Mouse (Mus musculus): ENCODE data around the gene Dhps. TPM values are rescaled to one million over a fixed set of nuclear protein-coding genes. Genes with fewer than 3 reads are reported as not detected.

The Dhps gene
- 28.4 and 28.7 TPM in 2 replicates for polyA plus RNA-seq (2015; fragmentation: Nextera tagmentation; extraction: Ambion mirVana)

GRCm38 (mm10) chr8:85071514-85072281, at the start of gene Dhps:
Gene Dhps, plus strand, starts transcription at chr8:85071757.
- Histone ChIP-seq H3K4me2 (peak within 1 kb of the TSS; percentile 82), H3K9ac (peak within 1 kb of the TSS; percentile 88), H3K27ac (replicated peaks) (peak within 1 kb of the TSS; percentile 94), H3K27me3 (no peaks in the 10 kb centered on the region), H3K4me1 (replicated peaks) (peaks cover 62% of the 10 kb centered on the region), H3K9me3 (replicated peaks) (no peaks in the 10 kb centered on the region), H3K4me3 (replicated peaks) (peak within 1 kb of the TSS; percentile 97), H3K36me3 (replicated peaks) (peaks cover 37% of the 10 kb centered on the region)
- peak; percentile 81 for ATAC-seq (ENCODE audit: insufficient read depth)
- under 1% methylated on average over 68 of the region's 68 CpGs for WGBS (ENCODE audit: insufficient replicate concordance)

GRCm38 (mm10) chr8:85023846-85024245, 47.7 kb upstream of the Dhps start:
- WGBS (ENCODE audit: insufficient replicate concordance): 85% methylated on average over 3 of the region's 3 CpGs
- H3K27me3 ChIP-seq: no peaks in the 10 kb centered on the region
- peaks cover 58% of the 10 kb centered on the region for H3K36me3 ChIP-seq (replicated peaks)
- H3K9me3 ChIP-seq (replicated peaks): no peaks in the 10 kb centered on the region
- H3K4me1 ChIP-seq (replicated peaks): peaks cover 38% of the 10 kb centered on the region
- H3K4me2 ChIP-seq: peak overlapping the region; percentile 91
- no peak for ATAC-seq (ENCODE audit: insufficient read depth)
- H3K9ac ChIP-seq: no peak overlapping the region
- H3K27ac ChIP-seq (replicated peaks): no peak overlapping the region
- peak overlapping the region; percentile 86 for H3K4me3 ChIP-seq (replicated peaks)

GRCm38 (mm10) chr8:85025098-85025932, 46.2 kb upstream of the Dhps start, which contains the start of gene Asna1:
Gene Asna1, minus strand, starts transcription at chr8:85025281.
- peak within 1 kb of the TSS; percentile 86 for H3K4me3 ChIP-seq (replicated peaks)
- H3K27ac ChIP-seq (replicated peaks): peak within 1 kb of the TSS; percentile 94
- whole genome bisulfite sequencing (ENCODE audit: insufficient replicate concordance): 2% methylated on average over 30 of the region's 30 CpGs
- no peaks in the 10 kb centered on the region for H3K9me3 ChIP-seq (replicated peaks)
- H3K27me3 ChIP-seq: no peaks in the 10 kb centered on the region
- peaks cover 58% of the 10 kb centered on the region for H3K36me3 ChIP-seq (replicated peaks)
- H3K4me1 ChIP-seq (replicated peaks): peaks cover 52% of the 10 kb centered on the region
- ATAC-seq (ENCODE audit: insufficient read depth): peak; percentile 79
- peak within 1 kb of the TSS; percentile 75 for H3K9ac ChIP-seq
- peak within 1 kb of the TSS; percentile 91 for H3K4me2 ChIP-seq

GRCm38 (mm10) chr8:85026670-85027515, 44.7 kb upstream of the Dhps start, which contains the start of gene Trir:
Gene Trir, plus strand, starts transcription at chr8:85026823.
- Histone ChIP-seq H3K4me3 (replicated peaks) (peak within 1 kb of the TSS; percentile 86), H3K27ac (replicated peaks) (peak within 1 kb of the TSS; percentile 94), H3K36me3 (replicated peaks) (peaks cover 58% of the 10 kb centered on the region), H3K27me3 (no peaks in the 10 kb centered on the region), H3K4me2 (peak within 1 kb of the TSS; percentile 91), H3K9ac (peak within 1 kb of the TSS; percentile 98), H3K4me1 (replicated peaks) (peaks cover 53% of the 10 kb centered on the region), H3K9me3 (replicated peaks) (no peaks in the 10 kb centered on the region)
- ATAC-seq (ENCODE audit: insufficient read depth): peak; percentile 77
- WGBS (ENCODE audit: insufficient replicate concordance): under 1% methylated on average over 75 of the region's 75 CpGs

- H3K27me3 ChIP-seq: no peaks in the 10 kb centered on the region
- H3K27ac ChIP-seq (replicated peaks): peak overlapping the region; percentile 94
- H3K4me1 ChIP-seq (replicated peaks): peaks cover 57% of the 10 kb centered on the region
- H3K4me3 ChIP-seq (replicated peaks): peak overlapping the region; percentile 86
- peak overlapping the region; percentile 91 for H3K4me2 ChIP-seq
- no peaks in the 10 kb centered on the region for H3K9me3 ChIP-seq (replicated peaks)
- ATAC-seq (ENCODE audit: insufficient read depth): no peak
- peaks cover 58% of the 10 kb centered on the region for H3K36me3 ChIP-seq (replicated peaks)
- peak overlapping the region; percentile 98 for H3K9ac ChIP-seq
- WGBS (ENCODE audit: insufficient replicate concordance): under 1% methylated on average over 13 of the region's 13 CpGs
Observed at GRCm38 (mm10) chr8:85027516-85027855, 44.1 kb upstream of the Dhps start.

- peak overlapping the region; percentile 98 for H3K9ac ChIP-seq
- H3K27me3 ChIP-seq: no peaks in the 10 kb centered on the region
- H3K4me3 ChIP-seq (replicated peaks): peak overlapping the region; percentile 86
- peaks cover 60% of the 10 kb centered on the region for H3K4me1 ChIP-seq (replicated peaks)
- no peaks in the 10 kb centered on the region for H3K9me3 ChIP-seq (replicated peaks)
- H3K27ac ChIP-seq (replicated peaks): peak overlapping the region; percentile 94
- H3K36me3 ChIP-seq (replicated peaks): peaks cover 58% of the 10 kb centered on the region
- 17% methylated on average over 2 of the region's 2 CpGs for WGBS (ENCODE audit: insufficient replicate concordance)
- no peak for ATAC-seq (ENCODE audit: insufficient read depth)
- peak overlapping the region; percentile 91 for H3K4me2 ChIP-seq
Observed at GRCm38 (mm10) chr8:85027922-85028321, 43.6 kb upstream of the Dhps start.

- no peak for ATAC-seq (ENCODE audit: insufficient read depth)
- Histone ChIP-seq H3K9ac (peak overlapping the region; percentile 98; the same call in 1 of the 2 replicates), H3K4me1 (replicated peaks) (peaks cover 63% of the 10 kb centered on the region), H3K4me2 (peak overlapping the region; percentile 91), H3K27ac (replicated peaks) (no peak overlapping the region), H3K4me3 (replicated peaks) (peak overlapping the region; percentile 86), H3K9me3 (replicated peaks) (no peaks in the 10 kb centered on the region), H3K36me3 (replicated peaks) (peaks cover 59% of the 10 kb centered on the region), H3K27me3 (no peaks in the 10 kb centered on the region)
- 75% methylated on average over 14 of the region's 14 CpGs for WGBS (ENCODE audit: insufficient replicate concordance)
Observed at GRCm38 (mm10) chr8:85029271-85029670, 42.3 kb upstream of the Dhps start.

- 67% methylated on average over 4 of the region's 4 CpGs for WGBS (ENCODE audit: insufficient replicate concordance)
- no peak overlapping the region for H3K27ac ChIP-seq (replicated peaks)
- no peak for ATAC-seq (ENCODE audit: insufficient read depth)
- no peaks in the 10 kb centered on the region for H3K27me3 ChIP-seq
- no peaks in the 10 kb centered on the region for H3K9me3 ChIP-seq (replicated peaks)
- H3K4me2 ChIP-seq: no peak overlapping the region
- H3K36me3 ChIP-seq (replicated peaks): peaks cover 60% of the 10 kb centered on the region
- no peak overlapping the region for H3K9ac ChIP-seq
- H3K4me3 ChIP-seq (replicated peaks): no peak overlapping the region
- H3K4me1 ChIP-seq (replicated peaks): peaks cover 66% of the 10 kb centered on the region
Observed at GRCm38 (mm10) chr8:85032622-85033311, 38.8 kb upstream of the Dhps start.

GRCm38 (mm10) chr8:85033867-85034266, 37.7 kb upstream of the Dhps start:
- H3K4me1 ChIP-seq (replicated peaks): peaks cover 66% of the 10 kb centered on the region
- no peaks in the 10 kb centered on the region for H3K9me3 ChIP-seq (replicated peaks)
- peaks cover 58% of the 10 kb centered on the region for H3K36me3 ChIP-seq (replicated peaks)
- peak overlapping the region; percentile 93 for H3K4me2 ChIP-seq
- no peak overlapping the region for H3K9ac ChIP-seq
- H3K27ac ChIP-seq (replicated peaks): 0 out of 2 replicates have a peak overlapping the region, but pooled peaks have one; percentile 24
- H3K4me3 ChIP-seq (replicated peaks): no peak overlapping the region
- no peaks in the 10 kb centered on the region for H3K27me3 ChIP-seq
- 50% methylated on average over 1 of the region's 1 CpGs for WGBS (ENCODE audit: insufficient replicate concordance)
- no peak for ATAC-seq (ENCODE audit: insufficient read depth)

GRCm38 (mm10) chr8:85034764-85035163, 36.8 kb upstream of the Dhps start:
- H3K9me3 ChIP-seq (replicated peaks): no peaks in the 10 kb centered on the region
- WGBS (ENCODE audit: insufficient replicate concordance): 2% methylated on average over 12 of the region's 13 CpGs

More at GRCm38 (mm10) chr8:85034764-85035163, 36.8 kb upstream of the Dhps start:
- H3K9ac ChIP-seq: peak overlapping the region; percentile 75; the same call in 1 of the 2 replicates
- H3K27me3 ChIP-seq: no peaks in the 10 kb centered on the region
- peak overlapping the region; percentile 93 for H3K4me2 ChIP-seq
- H3K4me1 ChIP-seq (replicated peaks): peaks cover 65% of the 10 kb centered on the region
- peaks cover 51% of the 10 kb centered on the region for H3K36me3 ChIP-seq (replicated peaks)
- peak overlapping the region; percentile 87 for H3K27ac ChIP-seq (replicated peaks)
- no peak for ATAC-seq (ENCODE audit: insufficient read depth)
- H3K4me3 ChIP-seq (replicated peaks): peak overlapping the region; percentile 85
